Mouse (Mus musculus) forebrain, embryonic 15.5 days (tissue): ENCODE measurements at regions not wholly inside any gene's neighbourhood (a gene's known extent, or its start where the extent isn't known, plus 50 kb on each side); places are given as distances from the start of the nearest gene placed in this dataset.
"Not testable (repeated sequence)": the region's sequence is repeated elsewhere in the genome, so short reads cannot be mapped to it uniquely, and the experiment has no call there.

Experiments
- ATAC-seq: fragments of 200-750 bp; cut with Nextera tagmentation; replicated peaks from 2 replicates; pipeline ENCODE4 v1.8.0; 2017; ENCODE audit warnings: mild to moderate bottlenecking, moderate TSS enrichment, moderate library complexity
- H3K27ac ChIP-seq: fragments of 300-500 bp; sonication (generic); replicated peaks from 2 replicates; pipeline ENCODE4 v1.5.1; 2015; ENCODE audit warnings: mild to moderate bottlenecking, inconsistent platforms
- H3K27me3 ChIP-seq: fragments of 300-500 bp; sonication (generic); 2 replicates; pipeline ENCODE4 v1.6.1; 2015; ENCODE audit warnings: inconsistent platforms
- H3K36me3 ChIP-seq: fragments of 300-500 bp; sonication (generic); 2 replicates; pipeline ENCODE4 v1.6.1; 2015; ENCODE audit warnings: mild to moderate bottlenecking, inconsistent platforms
- H3K4me1 ChIP-seq: fragments of 300-500 bp; sonication (generic); 2 replicates; pipeline ENCODE4 v1.6.1; 2015; ENCODE audit warnings: inconsistent platforms
- H3K4me2 ChIP-seq: fragments of 300-500 bp; sonication (generic); replicated peaks from 2 replicates; pipeline ENCODE4 v1.6.1; 2015; ENCODE audit warnings: mild to moderate bottlenecking, inconsistent platforms
- H3K4me3 ChIP-seq: fragments of 300-500 bp; sonication (generic); 2 replicates; pipeline ENCODE4 v1.5.1; 2015; ENCODE audit warnings: mild to moderate bottlenecking, inconsistent platforms
- H3K9ac ChIP-seq: fragments of 300-500 bp; sonication (generic); replicated peaks from 2 replicates; pipeline ENCODE4 v1.6.1; 2015; ENCODE audit warnings: mild to moderate bottlenecking, inconsistent platforms
- H3K9me3 ChIP-seq: fragments of 300-500 bp; sonication (generic); 2 replicates; pipeline ENCODE4 v1.6.1; 2016; ENCODE audit warnings: inconsistent platforms
- WGBS: fragments of 180-500 bp; shearing (Covaris S2); methylation state at CpG from one replicate; pipeline ENCODE4 v1.1.7; 2015; ENCODE audit warnings: mixed read lengths; 5-methylcytosine and 5-hydroxymethylcytosine counted together

DNA sequence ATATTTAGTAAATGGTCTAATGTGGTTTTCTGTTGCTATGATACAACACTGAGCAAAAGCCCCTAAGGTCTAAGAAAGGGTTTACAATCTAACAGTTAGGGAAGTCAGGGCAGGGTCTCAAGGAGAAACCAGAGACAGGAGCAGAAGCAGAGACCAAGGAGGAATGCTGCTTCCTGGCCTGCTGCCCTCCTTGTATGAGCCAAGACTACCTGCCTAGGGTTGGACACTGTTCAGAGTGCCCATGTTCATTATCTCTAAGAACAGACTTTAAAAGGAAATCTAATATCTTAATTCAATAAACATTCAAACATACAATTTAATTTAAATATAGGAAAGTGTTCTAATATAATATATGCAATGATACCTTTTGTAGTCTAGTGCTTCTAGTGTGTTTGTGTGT is 63.0 kb upstream of the Tmem106b start:
- Histone ChIP-seq H3K9ac (no peak overlapping the region), H3K9me3 (no peaks in the 10 kb centered on the region)
- no peak for ATAC-seq

DNA sequence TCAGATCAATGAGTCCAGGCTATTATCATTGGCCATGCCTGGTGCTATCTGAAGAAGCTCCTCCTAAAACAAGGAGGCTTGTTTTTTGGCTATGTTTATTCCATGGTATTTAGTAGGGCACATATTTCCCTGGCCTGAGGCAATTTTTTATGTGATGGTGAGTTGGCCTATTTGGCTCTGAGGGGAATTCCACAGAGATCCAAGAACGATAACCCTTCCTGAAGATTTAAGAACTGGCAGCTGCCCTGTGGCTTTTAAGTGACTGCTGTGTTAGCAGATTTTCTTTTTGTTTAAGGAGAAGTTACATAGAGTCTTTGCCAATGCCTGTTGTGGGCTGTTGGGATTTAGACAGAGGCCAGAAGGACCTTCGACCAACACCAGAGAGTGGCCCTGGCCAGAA is 74.9 kb upstream of the Tmem106b start:
- ATAC-seq = no peak
- no peaks in the 10 kb centered on the region for H3K4me1 ChIP-seq
- H3K36me3 ChIP-seq = no peaks in the 10 kb centered on the region
- H3K4me3 ChIP-seq = no peak overlapping the region
- no peaks in the 10 kb centered on the region for H3K27me3 ChIP-seq
- H3K27ac ChIP-seq = no peak overlapping the region
- WGBS = 83% methylated on average over 2 of the region's 2 CpGs
- no peak overlapping the region for H3K4me2 ChIP-seq
- no peaks in the 10 kb centered on the region for H3K9me3 ChIP-seq
- no peak overlapping the region for H3K9ac ChIP-seq

More for the DNA sequence above, 63.0 kb upstream of the Tmem106b start:
- H3K4me2 ChIP-seq = no peak overlapping the region
- H3K27ac ChIP-seq = no peak overlapping the region
- H3K4me1 ChIP-seq = no peaks in the 10 kb centered on the region
- H3K27me3 ChIP-seq = no peaks in the 10 kb centered on the region
- H3K36me3 ChIP-seq = no peaks in the 10 kb centered on the region
- no peak overlapping the region for H3K4me3 ChIP-seq

DNA sequence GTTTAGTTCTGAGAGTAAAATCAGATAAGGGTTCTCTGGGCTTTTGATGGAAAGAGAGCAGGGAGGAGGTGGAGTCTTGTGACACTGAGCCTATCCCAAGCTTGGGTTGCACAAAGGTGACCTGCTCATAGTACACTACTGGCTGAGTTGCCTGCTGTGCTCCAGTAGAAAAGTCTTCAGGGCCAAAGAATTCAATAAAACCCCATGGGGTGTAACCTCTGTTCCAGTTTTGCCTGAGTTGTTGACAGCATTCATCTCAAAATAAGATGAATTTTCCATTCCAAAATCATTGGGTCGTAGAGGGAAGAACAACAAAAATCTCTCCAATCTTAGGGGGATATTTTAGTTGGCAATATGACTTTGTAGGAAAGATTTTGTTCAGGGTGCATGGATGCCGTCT is 75.8 kb upstream of the Tmem106b start:
- H3K27me3 ChIP-seq = no peaks in the 10 kb centered on the region
- H3K36me3 ChIP-seq = no peaks in the 10 kb centered on the region
- H3K9ac ChIP-seq = no peak overlapping the region
- 81% methylated on average over 2 of the region's 2 CpGs for WGBS
- no peak overlapping the region for H3K4me3 ChIP-seq
- H3K4me2 ChIP-seq = no peak overlapping the region
- no peaks in the 10 kb centered on the region for H3K9me3 ChIP-seq
- ATAC-seq = no peak
- no peaks in the 10 kb centered on the region for H3K4me1 ChIP-seq
- no peak overlapping the region for H3K27ac ChIP-seq

DNA sequence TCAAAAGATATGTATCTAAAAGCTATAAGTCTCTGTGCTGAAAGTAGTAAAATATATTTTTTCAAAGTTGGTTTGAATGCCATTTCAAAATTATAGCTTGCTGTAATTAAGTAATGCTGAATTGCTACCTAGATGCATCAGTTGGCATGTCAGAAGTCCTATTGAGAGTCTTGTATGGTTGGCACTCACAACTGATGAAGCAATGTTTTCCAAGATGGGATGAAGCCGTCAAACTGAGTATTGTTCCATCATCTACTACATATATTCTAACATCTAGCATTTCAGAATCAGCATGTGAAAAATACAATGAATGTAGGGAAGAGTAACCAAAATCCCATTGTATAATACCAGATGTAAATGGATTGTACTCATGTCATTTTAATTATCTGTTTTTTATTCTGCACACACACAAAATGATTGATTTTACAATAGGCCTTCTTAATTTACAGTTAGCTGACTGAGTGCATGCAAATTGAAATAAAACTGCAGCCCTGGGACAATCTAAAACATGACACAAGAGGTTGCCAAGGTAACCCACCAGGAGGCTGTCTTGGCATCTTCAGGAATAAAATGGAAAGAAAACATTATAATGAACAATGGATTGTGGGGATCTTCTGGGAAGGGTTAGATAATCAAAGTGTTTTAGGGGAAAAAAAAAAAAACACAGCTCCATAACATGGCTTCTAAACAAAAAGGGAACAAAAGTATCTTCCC is 92.2 kb upstream of the Tmem106b start:
- WGBS = 44% methylated on average over 1 of the region's 1 CpGs
- Histone ChIP-seq H3K36me3 (no peaks in the 10 kb centered on the region), H3K4me1 (peaks cover 3% of the 10 kb centered on the region; the same call in 1 of the 2 replicates), H3K9me3 (no peaks in the 10 kb centered on the region), H3K27ac (no peak overlapping the region), H3K4me2 (no peak overlapping the region), H3K9ac (no peak overlapping the region), H3K4me3 (no peak overlapping the region), H3K27me3 (no peaks in the 10 kb centered on the region)
- ATAC-seq = peak; percentile 69

DNA sequence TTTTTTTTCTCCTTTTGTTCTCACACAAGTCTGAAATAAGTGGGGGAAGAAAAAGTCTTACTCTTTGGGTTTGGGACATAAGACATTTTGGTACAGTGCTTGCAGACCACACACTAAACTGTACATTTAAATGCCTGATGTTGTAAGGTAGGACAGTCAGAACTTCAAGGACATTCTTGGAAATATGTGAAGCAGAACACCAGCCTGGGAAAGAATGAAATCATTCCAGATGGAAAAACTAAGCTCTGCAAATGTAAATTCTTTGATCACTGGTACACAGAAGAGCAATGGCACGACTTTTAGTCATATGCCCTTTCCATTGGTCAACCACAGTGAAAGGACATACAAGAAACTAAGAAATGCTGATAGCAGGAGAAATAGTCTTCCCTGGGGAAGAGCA is 98.0 kb upstream of the Tmem106b start:
- ATAC-seq = no peak
- Histone ChIP-seq H3K27me3 (no peaks in the 10 kb centered on the region), H3K9ac (no peak overlapping the region), H3K4me2 (no peak overlapping the region), H3K9me3 (no peaks in the 10 kb centered on the region), H3K36me3 (no peaks in the 10 kb centered on the region), H3K27ac (no peak overlapping the region), H3K4me1 (no peaks in the 10 kb centered on the region), H3K4me3 (no peak overlapping the region)
- 49% methylated on average over 1 of the region's 1 CpGs for WGBS

DNA sequence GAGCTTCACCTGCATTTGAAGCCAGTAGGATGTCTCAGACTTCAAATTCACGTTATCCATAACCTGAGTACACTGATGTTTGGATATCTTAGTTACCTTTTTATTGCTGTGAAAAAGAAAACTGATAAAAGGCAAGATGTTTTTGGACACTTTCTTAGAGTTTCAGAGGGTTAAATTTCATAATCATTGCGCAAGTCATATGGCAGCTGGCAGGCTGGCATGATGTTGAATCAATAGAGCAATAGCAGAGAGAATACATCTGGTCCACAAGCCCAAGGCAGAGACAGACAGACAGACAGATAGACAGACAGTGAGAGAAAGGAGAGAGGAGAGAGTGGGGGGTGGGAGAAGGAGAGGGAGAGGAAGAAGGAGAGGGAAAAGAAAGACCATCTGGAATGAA is 102.3 kb upstream of the Tmem106b start:
- H3K9ac ChIP-seq = no peak overlapping the region
- H3K4me3 ChIP-seq = no peak overlapping the region
- no peak for ATAC-seq
- H3K4me1 ChIP-seq = no peaks in the 10 kb centered on the region
- H3K9me3 ChIP-seq = no peaks in the 10 kb centered on the region
- H3K27me3 ChIP-seq = no peaks in the 10 kb centered on the region
- H3K36me3 ChIP-seq = no peaks in the 10 kb centered on the region
- H3K27ac ChIP-seq = no peak overlapping the region
- H3K4me2 ChIP-seq = no peak overlapping the region
- 83% methylated on average over 2 of the region's 2 CpGs for WGBS

DNA sequence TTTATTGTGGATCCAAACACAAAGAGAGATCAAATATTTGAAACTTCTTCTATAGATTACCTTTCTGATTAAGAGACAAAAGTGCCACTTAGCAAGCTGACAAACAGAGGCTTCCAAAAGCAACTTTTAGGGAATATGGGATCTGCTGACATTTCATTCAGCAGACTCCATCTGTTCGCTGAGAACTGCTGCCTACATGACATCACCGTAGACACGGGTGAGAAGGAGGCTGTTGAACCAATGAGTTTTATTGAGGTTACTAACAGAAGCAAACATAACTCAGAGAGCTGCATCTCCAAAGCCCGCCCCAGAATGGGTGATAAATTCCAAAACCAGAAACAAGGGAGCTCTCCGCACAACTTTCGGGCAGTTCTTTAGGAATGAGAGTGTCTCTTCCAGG is 111.8 kb upstream of the Tmem106b start:
- 89% methylated on average over 6 of the region's 6 CpGs for WGBS
- Histone ChIP-seq H3K9ac (no peak overlapping the region), H3K27me3 (no peaks in the 10 kb centered on the region), H3K4me1 (no peaks in the 10 kb centered on the region), H3K27ac (no peak overlapping the region), H3K4me3 (no peak overlapping the region), H3K36me3 (no peaks in the 10 kb centered on the region), H3K9me3 (no peaks in the 10 kb centered on the region), H3K4me2 (no peak overlapping the region)
- no peak for ATAC-seq

DNA sequence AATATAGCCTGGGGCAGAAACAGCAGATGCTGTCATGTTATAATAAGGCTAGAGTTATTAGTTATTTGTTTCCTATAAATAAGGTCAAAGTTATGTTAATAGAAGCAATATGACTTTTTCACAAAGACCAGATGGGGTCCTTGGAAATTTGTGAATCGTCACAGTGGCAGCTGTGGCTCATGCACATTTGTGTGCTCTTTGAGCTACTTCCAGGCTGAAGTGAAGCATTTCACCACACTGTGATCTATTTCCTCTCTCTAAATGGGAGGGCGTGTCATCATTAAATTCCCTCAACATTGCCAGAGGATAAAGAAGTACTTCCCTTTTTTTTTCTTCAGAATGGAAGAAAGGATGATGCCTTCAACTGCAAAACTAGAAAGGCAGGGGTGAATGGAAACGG is 157.9 kb upstream of the Tmem106b start:
- no peak overlapping the region for H3K27ac ChIP-seq
- 62% methylated on average over 3 of the region's 3 CpGs for WGBS
- no peak for ATAC-seq

DNA sequence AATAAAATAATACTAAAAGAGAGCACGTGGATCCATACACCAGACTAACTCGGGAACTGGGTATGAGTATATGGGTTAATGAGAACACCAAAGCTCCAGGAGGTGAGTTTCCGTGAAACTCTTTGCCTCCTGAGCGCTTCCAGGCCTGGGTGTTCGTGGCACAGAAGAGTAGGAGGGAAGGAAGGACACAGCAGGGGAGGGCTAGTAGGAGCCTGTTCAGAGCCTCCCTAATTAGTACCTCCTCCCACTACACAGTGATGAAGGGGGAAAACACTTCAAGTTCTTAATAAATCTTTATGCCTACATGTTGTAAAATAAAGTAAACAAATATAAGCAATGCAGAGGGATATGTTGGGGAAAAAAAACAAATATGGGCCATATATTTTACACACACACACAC is 143.7 kb upstream of the Thsd7a start:
- H3K4me1 ChIP-seq = no peaks in the 10 kb centered on the region
- no peaks in the 10 kb centered on the region for H3K36me3 ChIP-seq
- H3K4me3 ChIP-seq = no peak overlapping the region
- H3K9ac ChIP-seq = no peak overlapping the region
- H3K4me2 ChIP-seq = no peak overlapping the region
- no peaks in the 10 kb centered on the region for H3K27me3 ChIP-seq
- H3K27ac ChIP-seq = no peak overlapping the region
- no peaks in the 10 kb centered on the region for H3K9me3 ChIP-seq
- WGBS = 51% methylated on average over 5 of the region's 5 CpGs
- no peak for ATAC-seq

More for the DNA sequence above, 157.9 kb upstream of the Tmem106b start:
- Histone ChIP-seq H3K9me3 (no peaks in the 10 kb centered on the region), H3K4me3 (no peak overlapping the region), H3K4me1 (no peaks in the 10 kb centered on the region), H3K36me3 (no peaks in the 10 kb centered on the region), H3K9ac (no peak overlapping the region), H3K4me2 (no peak overlapping the region), H3K27me3 (no peaks in the 10 kb centered on the region)

DNA sequence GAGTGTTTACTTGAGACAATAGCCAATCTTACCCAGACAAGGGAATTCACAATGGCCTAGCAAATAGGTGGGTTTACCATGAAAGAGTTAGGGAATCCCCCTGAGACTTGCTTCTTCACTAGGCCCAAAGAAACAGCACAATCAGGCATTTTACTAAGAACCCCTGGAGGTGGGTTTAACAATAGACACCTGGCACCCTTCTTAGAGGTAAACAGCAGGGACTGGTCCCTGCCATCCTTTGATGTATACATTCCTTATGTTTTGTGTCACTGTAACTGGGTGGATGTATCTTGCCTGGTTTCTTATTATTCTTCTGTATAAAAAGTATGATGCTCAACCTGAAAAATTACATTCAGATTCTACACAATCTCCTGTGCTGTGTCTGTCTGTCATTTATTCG is 127.7 kb upstream of the Thsd7a start:
- not testable (repeated sequence) for H3K4me3 ChIP-seq, H3K4me2 ChIP-seq, H3K27ac ChIP-seq, H3K9ac ChIP-seq, H3K4me1 ChIP-seq, H3K9me3 ChIP-seq, H3K27me3 ChIP-seq, ATAC-seq, H3K36me3 ChIP-seq
- 40% methylated on average over 1 of the region's 1 CpGs for WGBS

DNA sequence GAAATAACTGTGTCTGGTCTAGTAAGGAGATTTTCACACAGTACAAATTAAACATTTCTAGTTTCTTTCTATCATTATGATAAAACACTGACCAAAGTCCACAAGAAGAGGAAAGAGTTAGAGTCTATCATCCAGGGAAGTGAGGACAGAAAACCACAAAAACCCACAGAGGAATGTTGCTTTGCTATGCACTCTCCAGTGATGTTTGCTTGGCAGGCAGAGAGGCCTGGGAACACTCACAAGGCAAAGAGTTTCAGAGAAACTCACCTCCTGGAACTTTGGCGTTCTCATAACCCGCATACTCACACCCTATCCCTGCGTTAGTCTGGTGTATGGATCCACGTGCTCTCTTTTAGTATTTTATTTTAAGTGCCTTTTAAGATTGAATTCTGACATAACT is 127.2 kb upstream of the Thsd7a start:
- no peak overlapping the region for H3K9ac ChIP-seq
- H3K4me3 ChIP-seq = no peak overlapping the region
- no peaks in the 10 kb centered on the region for H3K36me3 ChIP-seq
- H3K9me3 ChIP-seq = no peaks in the 10 kb centered on the region
- no peak overlapping the region for H3K4me2 ChIP-seq
- no peaks in the 10 kb centered on the region for H3K27me3 ChIP-seq
- H3K4me1 ChIP-seq = no peaks in the 10 kb centered on the region
- no peak overlapping the region for H3K27ac ChIP-seq
- no peak for ATAC-seq
- 28% methylated on average over 4 of the region's 4 CpGs for WGBS

DNA sequence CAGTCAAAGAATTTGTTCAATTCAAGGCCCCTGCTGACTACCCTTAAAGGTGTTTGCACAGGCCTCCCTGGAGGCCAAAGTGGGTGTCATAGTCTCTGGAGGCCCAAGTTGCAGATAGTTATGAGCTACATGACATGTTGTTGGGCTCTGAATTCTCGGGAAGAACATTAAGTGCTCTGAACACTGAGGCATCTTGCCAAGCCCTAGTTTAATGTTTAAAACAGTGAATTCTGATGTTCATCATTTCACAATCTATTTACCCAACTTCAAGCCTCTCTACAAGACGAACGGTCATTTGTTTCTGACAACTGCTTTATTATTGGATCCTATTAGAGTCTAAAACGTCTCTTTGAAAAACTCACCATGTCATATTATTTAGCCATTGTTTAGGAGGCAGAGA is 119.0 kb upstream of the Thsd7a start:
- ATAC-seq = no peak
- 92% methylated on average over 4 of the region's 4 CpGs for WGBS
- Histone ChIP-seq H3K27me3 (no peaks in the 10 kb centered on the region), H3K4me1 (no peaks in the 10 kb centered on the region), H3K9ac (no peak overlapping the region), H3K9me3 (no peaks in the 10 kb centered on the region), H3K36me3 (no peaks in the 10 kb centered on the region), H3K27ac (no peak overlapping the region), H3K4me2 (no peak overlapping the region), H3K4me3 (no peak overlapping the region)

DNA sequence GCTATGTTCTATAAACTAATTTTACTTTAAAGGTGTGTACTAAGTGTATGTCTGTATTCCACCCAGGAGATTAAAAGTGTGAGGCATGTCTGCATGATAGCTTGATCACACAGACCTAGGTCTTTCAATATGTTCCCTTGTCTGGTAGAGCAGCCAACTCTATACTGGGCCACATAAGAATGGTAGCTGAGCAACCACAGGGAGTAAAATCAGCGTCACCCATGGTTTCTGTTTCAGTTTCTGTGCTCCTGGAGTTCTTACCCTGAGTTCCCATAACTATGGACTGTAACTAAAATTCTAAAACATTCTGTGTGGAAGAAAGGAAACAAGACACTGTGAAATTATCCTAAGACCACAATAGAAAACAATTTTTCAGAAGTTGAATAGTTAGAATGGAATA is 102.8 kb upstream of the Thsd7a start:
- H3K27ac ChIP-seq = no peak overlapping the region
- WGBS = 88% methylated on average over 1 of the region's 1 CpGs
- no peak for ATAC-seq
- H3K36me3 ChIP-seq = no peaks in the 10 kb centered on the region
- no peaks in the 10 kb centered on the region for H3K4me1 ChIP-seq
- no peaks in the 10 kb centered on the region for H3K27me3 ChIP-seq
- no peak overlapping the region for H3K4me2 ChIP-seq
- no peak overlapping the region for H3K9ac ChIP-seq
- no peak overlapping the region for H3K4me3 ChIP-seq
- no peaks in the 10 kb centered on the region for H3K9me3 ChIP-seq
